8 mouse cellular contexts compared by ENCODE assay signal in genomic region chr17:51832900-51833577, GRCm38 (mm10). TPM values are rescaled to one million over a fixed set of nuclear protein-coding genes. Genes with fewer than 3 reads are reported as not detected.
DNase-seq lines count a peak whose midpoint lies in the region; ATAC-seq lines count a peak whose summit lies in the region.

Satb1 (minus strand) TSS chr17:51833290.

- no peaks in the 10 kb centered on the region for H3K9me3 ChIP-seq in hindbrain, embryonic 11.5 days (ENCODE audit: control insufficient read depth, low read length)

- DNase-seq in Muller cell, postnatal 12 days (ENCODE audit: inconsistent ontology term): peak; percentile 57
- peak; percentile 28 for DNase-seq in cerebellum, adult 8-10 months
- peak; percentile 35 to 41 for DNase-seq in frontal cortex, postnatal 36 days (ENCODE audit: low spot score in 2 of 2)
- DNase-seq in hindbrain, embryonic 11.5 days (ENCODE audit: low spot score): peak; percentile 85
- peak in 1 of 2 experiments; percentile 33 for DNase-seq in left cerebral cortex, adult 8-10 months (ENCODE audit: low spot score in 2 of 2)
- DNase-seq in lung, postnatal 4 days: peak; percentile 69 to 75
- DNase-seq in retina, embryonic 14.5 days (ENCODE audit: low spot score): peak; percentile 79
- peak; percentile 54 for DNase-seq in urinary bladder, adult 2 months (ENCODE audit: low spot score)

- peaks cover 7% of the 10 kb centered on the region; the same call in 1 of the 2 replicates for H3K4me1 ChIP-seq in hindbrain, embryonic 11.5 days (replicated peaks; ENCODE audit: control insufficient read depth, insufficient read depth, low read length)

- peak; percentile 94 for ATAC-seq in hindbrain, embryonic 11.5 days (ENCODE audit: low FRiP score)

- peak within 1 kb of the TSS; percentile 99 for H3K4me2 ChIP-seq in hindbrain, embryonic 11.5 days (replicated peaks; ENCODE audit: low read depth, low read length)

- H3K36me3 ChIP-seq in hindbrain, embryonic 11.5 days (ENCODE audit: control insufficient read depth, insufficient read depth, low read length): no peaks in the 10 kb centered on the region

- WGBS in hindbrain, embryonic 11.5 days: under 1% methylated on average over 31 of the region's 52 CpGs

- peak within 1 kb of the TSS; percentile 62 for H3K9ac ChIP-seq in hindbrain, embryonic 11.5 days (ENCODE audit: low read depth, low read length)

- peaks cover 20% of the 10 kb centered on the region for H3K27me3 ChIP-seq in hindbrain, embryonic 11.5 days (ENCODE audit: control insufficient read depth, insufficient read depth, low read length)

- peak within 1 kb of the TSS; percentile 62 for H3K4me3 ChIP-seq in hindbrain, embryonic 11.5 days (ENCODE audit: low read depth, low read length)

- no peak within 1 kb of the TSS for H3K27ac ChIP-seq in hindbrain, embryonic 11.5 days (ENCODE audit: low read depth, low read length)

RNA-seq across cellular contexts. Expression of gene Satb1, which starts in this region (rescaled TPM):
- 29.5 and 32.0 TPM in 2 replicates for polyA plus RNA-seq in hindbrain, embryonic 11.5 days (2014; fragmentation: Nextera tagmentation; extraction: Ambion mirVana)
- 100 to 1,000 TPM; 108 to 134 (median 114) TPM for total RNA-seq in left cerebral cortex, adult 8-10 months (2022)
- polyA plus RNA-seq in urinary bladder, adult 2 months (2012; rRNA removed): 24.1 and 37.3 TPM in 2 replicates
